Mouse (Mus musculus) erythroblast, embryonic 14.5 days (primary cell): Measurements from ENCODE around the gene Gpr142.

Source experiments
- GATA1 ChIP-seq: IDR thresholded peaks from 2 replicates; pipeline ENCODE4 v1.6.1; 2012; ENCODE audit warnings: low read length, inconsistent platforms, mixed read lengths
- TAL1 ChIP-seq: IDR thresholded peaks from 3 replicates; pipeline ENCODE4 v1.6.1; 2012; ENCODE audit warnings: low read length, inconsistent platforms, mixed read lengths

DNA sequence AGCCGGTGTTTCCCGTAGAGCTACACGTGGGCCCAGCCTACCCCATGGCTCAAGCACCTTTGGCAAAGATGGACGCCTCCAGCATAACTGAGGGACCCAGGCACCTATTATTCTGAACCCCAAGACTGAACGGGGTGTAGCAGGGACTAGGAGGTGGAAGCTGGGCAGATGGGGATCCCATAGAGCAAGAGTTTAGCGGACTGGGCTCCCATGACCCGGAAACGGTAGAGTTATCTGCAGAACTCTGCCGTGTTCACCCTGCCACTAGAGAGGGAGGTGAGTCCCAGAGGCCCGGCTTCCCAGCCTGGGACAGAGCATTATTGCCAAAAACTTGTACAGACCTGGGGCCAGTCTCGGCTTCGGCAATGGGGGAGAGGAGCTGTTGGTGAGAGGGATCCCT is 8.6 kb upstream of the Gpr142 start:
- TF ChIP-seq TAL1 (no peak), GATA1 (no peak)
